Mouse (Mus musculus) heart, postnatal 4 days (tissue): ENCODE results near the gene Abcg2. TPM values are rescaled to one million over a fixed set of nuclear protein-coding genes. Genes with fewer than 3 reads are reported as not detected.
A peak's percentile ranks its signal among the peaks of the same experiment; 100 is the strongest.
"Not testable (repeated sequence)": the region's sequence is repeated elsewhere in the genome, so short reads cannot be mapped to it uniquely, and the experiment has no call there.

Source experiments
- DNase-seq: peaks from one replicate; pipeline ENCODE4 v3.0.0; 2021
- total RNA-seq, 2 experiments: library from RNA; stranded (reverse); gene quantifications; 2 replicates each; pipeline ENCODE4 v1.2.3; 2021

The Abcg2 gene
- total RNA-seq, result 10 to 100 TPM; 42.0 to 51.8 TPM

GRCm38 (mm10) chr6:58584223-58584622, at the start of gene Abcg2:
Abcg2 (plus strand) TSS chr6:58584523.
- DNase-seq, result not testable (repeated sequence)

- DNase-seq, result not testable (repeated sequence)
Measured at GRCm38 (mm10) chr6:58540263-58540662, 44.1 kb upstream of the Abcg2 start.

- peak; percentile 68 for DNase-seq
Measured at GRCm38 (mm10) chr6:58542852-58543251, 41.5 kb upstream of the Abcg2 start.

GRCm38 (mm10) chr6:58544971-58545370, 39.4 kb upstream of the Abcg2 start:
- not testable (repeated sequence) for DNase-seq

GRCm38 (mm10) chr6:58546050-58546449, 38.3 kb upstream of the Abcg2 start:
- not testable (repeated sequence) for DNase-seq

- peak; percentile 74 for DNase-seq
Measured at GRCm38 (mm10) chr6:58546816-58547215, 37.5 kb upstream of the Abcg2 start.

- not testable (repeated sequence) for DNase-seq
Measured at GRCm38 (mm10) chr6:58553812-58554211, 30.5 kb upstream of the Abcg2 start.

GRCm38 (mm10) chr6:58593987-58594844, 9.9 kb downstream of the Abcg2 start:
- DNase-seq, result not testable (repeated sequence)

GRCm38 (mm10) chr6:58595639-58596293, 11.4 kb downstream of the Abcg2 start:
- DNase-seq, result not testable (repeated sequence)

- peak; percentile 35 for DNase-seq
Measured at GRCm38 (mm10) chr6:58596294-58596653, 12.0 kb downstream of the Abcg2 start.

- DNase-seq, result peak; percentile 55
Measured at GRCm38 (mm10) chr6:58602119-58602518, 17.8 kb downstream of the Abcg2 start.

GRCm38 (mm10) chr6:58602991-58603390, 18.7 kb downstream of the Abcg2 start:
- not testable (repeated sequence) for DNase-seq

- DNase-seq, result peak; percentile 18
Measured at GRCm38 (mm10) chr6:58603485-58604090, 19.3 kb downstream of the Abcg2 start.

GRCm38 (mm10) chr6:58606642-58607041, 22.3 kb downstream of the Abcg2 start:
- no peak for DNase-seq

- DNase-seq, result no peak
Measured at GRCm38 (mm10) chr6:58608422-58608821, 24.1 kb downstream of the Abcg2 start.

GRCm38 (mm10) chr6:58609919-58610759, 25.8 kb downstream of the Abcg2 start:
- no peak for DNase-seq

GRCm38 (mm10) chr6:58610760-58611654, 26.7 kb downstream of the Abcg2 start:
- DNase-seq, result no peak

- DNase-seq, result no peak
Measured at GRCm38 (mm10) chr6:58624126-58624525, 39.8 kb downstream of the Abcg2 start.

- no peak for DNase-seq
Measured at GRCm38 (mm10) chr6:58629238-58629637, 44.9 kb downstream of the Abcg2 start.

GRCm38 (mm10) chr6:58632419-58632818, 48.1 kb downstream of the Abcg2 start:
- DNase-seq, result no peak

GRCm38 (mm10) chr6:58633731-58634130, 49.4 kb downstream of the Abcg2 start:
- no peak for DNase-seq
